Mouse (Mus musculus) liver, adult 2 months (tissue): ENCODE data around the gene Cstf2t. TPM values are rescaled to one million over a fixed set of nuclear protein-coding genes. Genes with fewer than 3 reads are reported as not detected.

Experiments used
- DNase-seq: peaks from one replicate; pipeline ENCODE4 v3.0.0-alpha.2; 2011; ENCODE audit warnings: low read depth, low spot score; ENCODE audit errors: extremely low read depth
- H3K27ac ChIP-seq: fragments of 200-500 bp; replicated peaks from 2 replicates; pipeline ENCODE4 v1.5.1; 2012; ENCODE audit warnings: low read depth, mild to moderate bottlenecking, control low read depth, inconsistent platforms, low read length; ENCODE audit not compliant: insufficient read depth
- H3K27me3 ChIP-seq: fragments of 200-500 bp; 2 replicates; pipeline ENCODE4 v1.6.1; 2012; ENCODE audit warnings: mild to moderate bottlenecking, moderate library complexity, low read length, inconsistent platforms; ENCODE audit not compliant: control insufficient read depth, insufficient read depth
- H3K36me3 ChIP-seq: fragments of 200-500 bp; 2 replicates; pipeline ENCODE4 v1.6.1; 2012; ENCODE audit warnings: low read length, inconsistent platforms; ENCODE audit not compliant: control insufficient read depth, insufficient read depth
- H3K4me1 ChIP-seq: fragments of 200-500 bp; 2 replicates; pipeline ENCODE4 v1.6.1; 2011; ENCODE audit warnings: low read length; ENCODE audit not compliant: control insufficient read depth, insufficient read depth
- H3K4me3 ChIP-seq: fragments of 200-500 bp; 2 replicates; pipeline ENCODE4 v1.5.1; 2011; ENCODE audit warnings: low read depth, mild to moderate bottlenecking, control low read depth, low read length, moderate library complexity; ENCODE audit not compliant: insufficient read depth
- H3K79me2 ChIP-seq: fragments of 200-500 bp; 2 replicates; pipeline ENCODE4 v1.6.1; 2012; ENCODE audit warnings: inconsistent platforms, mild to moderate bottlenecking, low read length, moderate library complexity; ENCODE audit not compliant: control insufficient read depth, insufficient read depth
- H3K9ac ChIP-seq: fragments of 200-500 bp; 2 replicates; pipeline ENCODE4 v1.6.1; 2012; ENCODE audit warnings: low read depth, mild to moderate bottlenecking, control low read depth, inconsistent platforms, low read length
- CTCF ChIP-seq: fragments of 200-500 bp; IDR thresholded peaks from 2 replicates; pipeline ENCODE4 v1.5.1; 2011; ENCODE audit warnings: low read depth, low read length, control low read depth
- POLR2A ChIP-seq: fragments of 200-500 bp; IDR thresholded peaks from 2 replicates; pipeline ENCODE4 v1.6.1; 2011; ENCODE audit warnings: low read length, control low read depth; ENCODE audit not compliant: insufficient read depth; ENCODE audit errors: extremely low read depth
- WGBS: fragments of 180-500 bp; shearing (Covaris S2); methylation state at CpG from one replicate; pipeline ENCODE4 v1.1.7; 2018; 5-methylcytosine and 5-hydroxymethylcytosine counted together
- polyA plus RNA-seq: library from polyadenylated mRNA; depleted of rRNA; stranded (reverse); fragments of >200 nt; gene quantifications from 2 replicates; pipeline ENCODE4 v1.2.3, GENCODE M21; 2012
- total RNA-seq: library from RNA; depleted of rRNA; stranded (reverse); fragments of >200 nt; gene quantifications from 2 replicates; pipeline ENCODE4 v1.2.3, GENCODE M21; 2014

The Cstf2t gene
- total and polyA plus RNA-seq, 2 experiments = 6.5 to 17.0 TPM

DNA sequence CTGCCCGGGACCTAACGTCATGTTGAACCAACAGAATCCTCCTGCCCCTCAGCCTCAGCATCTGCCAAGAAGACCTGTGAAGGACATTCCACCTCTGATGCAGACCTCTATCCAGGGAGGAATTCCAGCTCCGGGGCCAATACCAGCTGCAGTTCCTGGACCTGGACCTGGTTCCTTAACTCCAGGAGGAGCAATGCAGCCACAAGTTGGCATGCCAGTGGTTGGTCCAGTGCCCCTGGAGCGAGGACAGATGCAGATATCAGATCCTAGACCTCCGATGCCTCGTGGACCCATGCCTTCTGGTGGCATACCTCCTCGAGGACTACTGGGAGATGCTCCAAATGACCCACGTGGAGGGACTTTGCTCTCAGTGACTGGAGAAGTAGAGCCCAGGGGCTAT, 1.1 kb downstream of the Cstf2t start:
- H3K9ac ChIP-seq = no peak overlapping the region
- TF ChIP-seq POLR2A (no peak), CTCF (no peak)
- H3K27ac ChIP-seq = no peak overlapping the region
- H3K4me1 ChIP-seq = peaks cover 13% of the 10 kb centered on the region
- DNase-seq = no peak
- H3K36me3 ChIP-seq = peaks cover 4% of the 10 kb centered on the region; the same call in 1 of the 2 replicates
- H3K27me3 ChIP-seq = no peaks in the 10 kb centered on the region
- 96% methylated on average over 8 of the region's 8 CpGs for WGBS
- H3K4me3 ChIP-seq = peak overlapping the region; percentile 64; the same call in 1 of the 2 replicates
- H3K79me2 ChIP-seq = no peaks in the 10 kb centered on the region

DNA sequence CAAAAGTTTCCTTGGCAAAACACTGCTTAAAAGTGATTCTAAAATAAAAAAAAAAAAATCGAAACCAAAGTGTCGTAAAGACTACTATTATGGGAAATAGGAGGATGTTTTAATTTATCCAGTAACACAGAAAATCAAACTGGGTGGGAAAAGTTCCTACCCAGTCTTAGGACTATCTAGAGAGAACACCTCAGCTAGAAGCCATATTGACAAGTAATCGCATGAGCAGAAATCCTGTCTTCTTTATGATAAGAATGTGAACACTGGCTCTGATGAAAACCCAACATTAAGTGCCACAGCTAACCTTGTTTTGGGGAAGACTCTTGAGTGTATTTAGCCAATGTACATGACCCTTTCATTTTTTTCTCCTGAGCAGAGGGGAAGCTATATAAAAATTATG, 15.2 kb downstream of the Cstf2t start:
- H3K4me1 ChIP-seq = no peaks in the 10 kb centered on the region
- H3K27ac ChIP-seq = no peak overlapping the region
- no peaks in the 10 kb centered on the region for H3K27me3 ChIP-seq
- no peak for TF ChIP-seq CTCF
- TF ChIP-seq POLR2A = no peak
- no peak for DNase-seq
- no peaks in the 10 kb centered on the region for H3K36me3 ChIP-seq
- no peak overlapping the region for H3K9ac ChIP-seq
- 73% methylated on average over 3 of the region's 3 CpGs for WGBS
- no peaks in the 10 kb centered on the region for H3K79me2 ChIP-seq
- H3K4me3 ChIP-seq = no peak overlapping the region

DNA sequence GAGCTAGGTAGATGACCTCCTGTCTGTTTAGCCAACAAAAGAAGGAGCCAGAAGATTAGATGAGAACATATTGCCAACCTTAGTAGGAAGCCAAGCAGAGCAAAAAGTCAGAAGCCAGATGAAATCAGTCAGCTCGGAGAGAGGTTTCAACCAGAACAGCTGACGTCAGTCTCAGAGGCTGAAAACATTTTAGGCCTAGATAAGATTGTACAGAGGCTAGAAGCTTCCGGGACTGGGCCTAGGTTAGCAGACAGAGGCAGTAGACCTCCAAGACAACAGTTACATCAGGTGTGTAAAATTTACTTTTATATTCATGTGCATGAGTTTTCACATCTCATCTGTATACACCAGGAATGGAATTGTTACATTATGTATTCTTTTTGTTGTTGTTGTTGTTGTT, 16.7 kb downstream of the Cstf2t start:
- no peak overlapping the region for H3K27ac ChIP-seq

DNA sequence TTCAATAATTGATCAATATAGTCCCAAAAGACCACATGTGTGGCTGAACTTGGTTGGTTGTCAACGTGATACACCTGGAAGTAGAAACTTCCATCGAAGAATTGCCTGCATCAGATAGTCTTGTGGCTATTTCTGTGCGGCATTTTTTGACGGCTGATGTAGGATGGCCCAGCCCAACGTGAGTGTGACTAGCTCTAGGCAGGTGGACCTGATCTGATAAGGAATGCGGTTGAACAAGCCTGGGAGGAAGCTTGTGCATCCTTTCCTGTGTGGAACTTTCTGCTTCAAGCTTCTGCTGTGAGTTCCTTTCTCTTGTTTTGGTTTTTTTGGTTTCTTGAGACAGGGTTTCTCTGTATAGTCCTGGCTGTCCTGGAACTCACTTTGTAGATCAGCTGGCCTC, 22.1 kb downstream of the Cstf2t start:
- Histone ChIP-seq H3K4me1 (peaks cover 3% of the 10 kb centered on the region), H3K36me3 (no peaks in the 10 kb centered on the region), H3K79me2 (no peaks in the 10 kb centered on the region), H3K4me3 (no peak overlapping the region), H3K27ac (no peak overlapping the region), H3K9ac (no peak overlapping the region), H3K27me3 (no peaks in the 10 kb centered on the region)
- TF ChIP-seq POLR2A = no peak
- TF ChIP-seq CTCF = no peak
- DNase-seq = no peak
- WGBS = 78% methylated on average over 6 of the region's 6 CpGs

More for the DNA sequence above, 16.7 kb downstream of the Cstf2t start:
- TF ChIP-seq CTCF (no peak), POLR2A (no peak)
- no peak overlapping the region for H3K9ac ChIP-seq
- no peaks in the 10 kb centered on the region for H3K27me3 ChIP-seq
- 70% methylated on average over 3 of the region's 3 CpGs for WGBS
- no peaks in the 10 kb centered on the region for H3K79me2 ChIP-seq
- no peaks in the 10 kb centered on the region for H3K36me3 ChIP-seq
- DNase-seq = peak; percentile 85
- no peak overlapping the region for H3K4me3 ChIP-seq
- no peaks in the 10 kb centered on the region for H3K4me1 ChIP-seq

DNA sequence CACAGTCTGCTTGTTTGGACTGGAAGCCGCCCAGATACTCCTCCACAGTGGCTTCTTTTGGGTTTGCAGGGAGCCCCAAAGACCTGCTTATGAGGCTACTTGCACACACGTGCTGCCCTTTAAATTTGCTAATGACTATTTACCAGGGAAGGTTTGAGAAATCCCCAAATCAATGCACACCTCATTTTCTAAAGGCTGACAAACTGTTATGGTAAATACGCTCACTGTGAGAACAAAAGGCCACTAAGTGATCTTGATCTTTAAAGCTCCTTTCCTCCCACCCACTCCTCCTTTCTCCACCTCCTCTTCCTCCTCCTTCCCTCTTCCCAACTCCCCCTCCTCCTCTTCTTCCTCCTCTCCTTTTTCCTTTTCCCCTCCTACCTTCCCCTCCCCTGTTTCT, 23.4 kb downstream of the Cstf2t start:
- H3K9ac ChIP-seq = no peak overlapping the region
- WGBS = 40% methylated on average over 3 of the region's 3 CpGs
- TF ChIP-seq POLR2A = no peak
- TF ChIP-seq CTCF = no peak
- no peak for DNase-seq
- H3K79me2 ChIP-seq = no peaks in the 10 kb centered on the region
- H3K27ac ChIP-seq = no peak overlapping the region
- no peaks in the 10 kb centered on the region for H3K36me3 ChIP-seq
- H3K27me3 ChIP-seq = no peaks in the 10 kb centered on the region
- peaks cover 3% of the 10 kb centered on the region for H3K4me1 ChIP-seq
- H3K4me3 ChIP-seq = no peak overlapping the region

DNA sequence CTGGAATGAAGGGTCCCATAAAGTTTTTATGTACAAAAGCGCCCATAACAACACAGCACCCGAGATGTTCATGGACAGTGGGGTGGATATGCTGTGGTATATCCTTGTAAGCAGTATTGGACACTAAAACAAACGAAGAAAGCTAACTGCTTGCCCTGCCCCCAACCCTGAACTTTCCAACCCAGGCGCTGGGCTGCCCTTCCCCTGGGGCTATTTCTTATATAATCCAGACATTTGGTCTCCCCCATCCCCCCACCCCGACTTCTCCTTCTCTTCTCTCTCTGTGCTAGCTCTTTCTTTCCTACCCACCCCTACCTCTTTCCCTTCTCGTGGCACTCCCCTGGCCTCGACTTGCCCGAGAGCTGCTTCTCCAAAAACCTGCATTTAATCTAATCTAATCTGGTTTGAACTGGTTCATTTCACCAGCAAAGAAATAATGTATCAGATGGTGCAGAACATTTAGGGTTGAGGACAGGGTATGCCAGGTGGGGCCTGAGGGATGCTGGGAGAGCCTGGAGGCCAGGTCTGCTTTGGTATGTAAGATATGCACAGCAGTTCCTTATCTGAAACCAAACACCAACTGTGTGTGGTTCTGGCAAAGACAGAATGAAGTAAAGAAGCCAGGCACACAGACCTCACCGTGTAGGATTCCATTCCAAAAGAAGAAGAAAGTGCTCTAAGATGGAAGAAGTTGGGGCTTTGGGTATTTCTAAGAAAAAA, 24.4 kb downstream of the Cstf2t start:
- TF ChIP-seq POLR2A (no peak), CTCF (no peak)
- peaks cover 3% of the 10 kb centered on the region for H3K4me1 ChIP-seq
- H3K79me2 ChIP-seq = no peaks in the 10 kb centered on the region
- H3K36me3 ChIP-seq = no peaks in the 10 kb centered on the region
- DNase-seq = no peak
- H3K27ac ChIP-seq = no peak overlapping the region
- H3K4me3 ChIP-seq = no peak overlapping the region
- no peaks in the 10 kb centered on the region for H3K27me3 ChIP-seq
- 62% methylated on average over 9 of the region's 9 CpGs for WGBS
- no peak overlapping the region for H3K9ac ChIP-seq
